Mouse (Mus musculus): ENCODE measurements around the gene Ctnnbl1. TPM values are rescaled to one million over a fixed set of nuclear protein-coding genes. Genes with fewer than 3 reads are reported as not detected.

Gene Ctnnbl1
- polyA plus RNA-seq, 1 experiment from 2014 or later = 46.3 TPM

GRCm38 (mm10) chr2:157932655-157933054 is 195.5 kb downstream of the Ctnnbl1 start:
- no peak overlapping the region for H3K9ac ChIP-seq (ENCODE audit: low read depth, low read length)
- TF ChIP-seq CTCF (IDR thresholded peaks at IDR 0.05; ENCODE audit: low read depth) = peak; percentile 54; the same call in 1 of the 2 replicates
- 71% methylated on average over 4 of the region's 4 CpGs for WGBS
- no peak overlapping the region for H3K4me2 ChIP-seq (ENCODE audit: low read length)
- no peak for ATAC-seq (replicated peaks; ENCODE audit: low FRiP score, low read depth)
- DNase-seq (ENCODE audit: low spot score) = no peak
- no peak overlapping the region for H3K27ac ChIP-seq
- H3K4me1 ChIP-seq (replicated peaks; ENCODE audit: insufficient read depth, low read length) = no peaks in the 10 kb centered on the region
- H3K9me3 ChIP-seq (replicated peaks; ENCODE audit: low read length) = no peaks in the 10 kb centered on the region
- H3K4me3 ChIP-seq (replicated peaks; ENCODE audit: low read depth, low read length) = no peak overlapping the region
- H3K36me3 ChIP-seq (ENCODE audit: insufficient read depth, low read length) = no peaks in the 10 kb centered on the region
- no peaks in the 10 kb centered on the region for H3K27me3 ChIP-seq (ENCODE audit: insufficient read depth, low read length)

- H3K4me1 ChIP-seq (replicated peaks; ENCODE audit: insufficient read depth, low read length) = peaks cover under 1% of the 10 kb centered on the region; the same call in 1 of the 2 replicates
- DNase-seq (ENCODE audit: low spot score) (no peak), ATAC-seq (replicated peaks; ENCODE audit: low FRiP score, low read depth) (no peak)
- no peaks in the 10 kb centered on the region for H3K36me3 ChIP-seq (ENCODE audit: insufficient read depth, low read length)
- H3K4me3 ChIP-seq (replicated peaks; ENCODE audit: low read depth, low read length) = no peak overlapping the region
- WGBS = 74% methylated on average over 11 of the region's 11 CpGs
- H3K27ac ChIP-seq = no peak overlapping the region
- no peak for TF ChIP-seq CTCF (IDR thresholded peaks at IDR 0.05; ENCODE audit: low read depth)
- H3K9me3 ChIP-seq (replicated peaks; ENCODE audit: low read length) = no peaks in the 10 kb centered on the region
- no peak overlapping the region for H3K9ac ChIP-seq (ENCODE audit: low read depth, low read length)
- H3K4me2 ChIP-seq (ENCODE audit: low read length) = no peak overlapping the region
- peaks cover 6% of the 10 kb centered on the region; the same call in 1 of the 2 replicates for H3K27me3 ChIP-seq (ENCODE audit: insufficient read depth, low read length)
Measured at GRCm38 (mm10) chr2:157935444-157936171, 198.4 kb downstream of the Ctnnbl1 start.

- Histone ChIP-seq H3K27me3 (ENCODE audit: insufficient read depth, low read length) (peaks cover 8% of the 10 kb centered on the region; the same call in 1 of the 2 replicates), H3K4me2 (ENCODE audit: low read length) (no peak overlapping the region), H3K36me3 (ENCODE audit: insufficient read depth, low read length) (no peaks in the 10 kb centered on the region), H3K4me3 (replicated peaks; ENCODE audit: low read depth, low read length) (no peak overlapping the region), H3K9ac (ENCODE audit: low read depth, low read length) (no peak overlapping the region), H3K4me1 (replicated peaks; ENCODE audit: insufficient read depth, low read length) (peaks cover 7% of the 10 kb centered on the region), H3K27ac (no peak overlapping the region), H3K9me3 (replicated peaks; ENCODE audit: low read length) (no peaks in the 10 kb centered on the region)
- TF ChIP-seq CTCF (IDR thresholded peaks at IDR 0.05; ENCODE audit: low read depth) = peak; percentile 8; the same call in 1 of the 2 replicates
- 85% methylated on average over 4 of the region's 4 CpGs for WGBS
- ATAC-seq (replicated peaks; ENCODE audit: low FRiP score, low read depth) (no peak), DNase-seq (ENCODE audit: low spot score) (no peak)
Measured at GRCm38 (mm10) chr2:157936676-157937075, 199.5 kb downstream of the Ctnnbl1 start.

- peaks cover 8% of the 10 kb centered on the region; the same call in 1 of the 2 replicates for H3K27me3 ChIP-seq (ENCODE audit: insufficient read depth, low read length)
- H3K27ac ChIP-seq = no peak overlapping the region
- H3K4me2 ChIP-seq (ENCODE audit: low read length) = peak overlapping the region; percentile 31
- H3K4me1 ChIP-seq (replicated peaks; ENCODE audit: insufficient read depth, low read length) = peaks cover 15% of the 10 kb centered on the region
- TF ChIP-seq CTCF (IDR thresholded peaks at IDR 0.05; ENCODE audit: low read depth) = no peak
- H3K9me3 ChIP-seq (replicated peaks; ENCODE audit: low read length) = no peaks in the 10 kb centered on the region
- no peak overlapping the region for H3K9ac ChIP-seq (ENCODE audit: low read depth, low read length)
- ATAC-seq (replicated peaks; ENCODE audit: low FRiP score, low read depth) (no peak), DNase-seq (ENCODE audit: low spot score) (no peak)
- H3K4me3 ChIP-seq (replicated peaks; ENCODE audit: low read depth, low read length) = peak overlapping the region; percentile 1; the same call in 1 of the 2 replicates
- H3K36me3 ChIP-seq (ENCODE audit: insufficient read depth, low read length) = no peaks in the 10 kb centered on the region
- 4% methylated on average over 18 of the region's 18 CpGs for WGBS
Measured at GRCm38 (mm10) chr2:157940586-157941185, 203.5 kb downstream of the Ctnnbl1 start.

Other genes starting within 250 kb of the Ctnnbl1 start
- gene Nnat, start 177.3 kb upstream of the Ctnnbl1 start, polyA plus RNA-seq (2015; fragmentation: Nextera tagmentation; extraction: Ambion mirVana) = 80.4 and 85.9 TPM in 2 replicates
- 46.1 and 48.2 TPM in 2 replicates for gene Blcap, start 166.1 kb upstream of the Ctnnbl1 start, polyA plus RNA-seq (2015; fragmentation: Nextera tagmentation; extraction: Ambion mirVana)
- gene Vstm2l, start 177.3 kb downstream of the Ctnnbl1 start, polyA plus RNA-seq (2015; fragmentation: Nextera tagmentation; extraction: Ambion mirVana) = 0.26 and 0.38 TPM in 2 replicates

Data from kidney, postnatal 0 days (tissue).